Mouse (Mus musculus): Measurements from ENCODE around the gene Gmppa.

GRCm38 (mm10) chr1:75467215-75467927 lies 31.6 kb downstream of the Gmppa start:
- peak; percentile 68 for TF ChIP-seq CTCF (IDR thresholded peaks at IDR 0.05; ENCODE audit: control insufficient read depth, insufficient read depth, insufficient replicate concordance, low read depth, low read length)
- TF ChIP-seq POLR2A (IDR thresholded peaks at IDR 0.05; ENCODE audit: control insufficient read depth, low read depth, low read length) = no peak
